11 mouse cellular contexts compared by ENCODE assay signal in genomic region chr5:114179541-114179940, GRCm38 (mm10). TPM values are rescaled to one million over a fixed set of nuclear protein-coding genes. Genes with fewer than 3 reads are reported as not detected.
DNase-seq lines count a peak whose midpoint lies in the region; ATAC-seq and TF ChIP-seq lines count a peak whose summit lies in the region.
"Had no signal": no experiment of that assay in that cellular context is flagged by ENCODE, and none has a peak within 500 bp of the region (broad histone marks: within the 10 kb centered on the region; RNA-seq: fewer than 3 reads in every experiment).

No protein-coding gene starts in this region.

- H3K27me3 ChIP-seq in heart, embryonic 12.5 days (replicated peaks), result no peaks in the 10 kb centered on the region
- H3K27me3 ChIP-seq in spleen, adult 2 months (ENCODE audit: control insufficient read depth, insufficient read depth, low read length), result no peaks in the 10 kb centered on the region
- no peaks in the 10 kb centered on the region for H3K27me3 ChIP-seq in stomach, postnatal 0 days (ENCODE audit: control insufficient read depth, insufficient read depth, low read length)

- no peak overlapping the region for H3K4me3 ChIP-seq in heart, embryonic 12.5 days
- H3K4me3 ChIP-seq in spleen, adult 2 months (ENCODE audit: extremely low read depth, insufficient read depth, insufficient read length), result no peak overlapping the region
- no peak overlapping the region for H3K4me3 ChIP-seq in stomach, postnatal 0 days (ENCODE audit: low read depth, low read length)

- no peak overlapping the region for H3K4me2 ChIP-seq in heart, embryonic 12.5 days
- no peak overlapping the region for H3K4me2 ChIP-seq in stomach, postnatal 0 days (replicated peaks; ENCODE audit: low read depth)

- no peaks in the 10 kb centered on the region for H3K9me3 ChIP-seq in heart, embryonic 12.5 days (replicated peaks)
- no peaks in the 10 kb centered on the region for H3K9me3 ChIP-seq in stomach, postnatal 0 days (ENCODE audit: control insufficient read depth, low read length)

- WGBS in heart, embryonic 12.5 days, result 78% methylated on average over 11 of the region's 11 CpGs
- WGBS in spleen, adult 2 months, result 84% methylated on average over 11 of the region's 11 CpGs
- WGBS in stomach, postnatal 0 days, result 74% methylated on average over 11 of the region's 11 CpGs

- DNase-seq in heart, adult 11 months, result peak; percentile 99
- DNase-seq in spleen, adult 2 months (ENCODE audit: low read depth in 1 of 2, low spot score in 2 of 2), result no peak
- DNase-seq in spleen, adult 12 weeks (ENCODE audit: low spot score), result no peak
- peak; percentile 87 to 88 for DNase-seq in heart, adult 9 months (ENCODE audit: low spot score in 2 of 2)
- DNase-seq in stomach, postnatal 0 days (ENCODE audit: low spot score), result no peak
- DNase-seq in cerebellum, adult 9-10 months, result no peak
- DNase-seq: B cell, adult 2 months had no signal

- H3K9ac ChIP-seq in heart, embryonic 12.5 days, result no peak overlapping the region
- no peak overlapping the region for H3K9ac ChIP-seq in stomach, postnatal 0 days (ENCODE audit: low read length)

- no peak overlapping the region for H3K27ac ChIP-seq in heart, embryonic 12.5 days (ENCODE audit: poor library complexity, severe bottlenecking)
- H3K27ac ChIP-seq in spleen, adult 2 months (ENCODE audit: insufficient read depth, low read length), result peak overlapping the region; percentile 38; the same call in 1 of the 2 replicates
- H3K27ac ChIP-seq in stomach, postnatal 0 days (replicated peaks), result peak overlapping the region; percentile 2; the same call in 1 of the 2 replicates

- TF ChIP-seq POLR2A in spleen, adult 2 months (IDR thresholded peaks at IDR 0.05; ENCODE audit: low read depth, low read length), result no peak

- no peak for TF ChIP-seq CTCF in spleen, adult 2 months (IDR thresholded peaks at IDR 0.05; ENCODE audit: extremely low read depth, insufficient read depth, insufficient read length, insufficient replicate concordance)
- TF ChIP-seq CTCF in stomach, postnatal 0 days (IDR thresholded peaks at IDR 0.05; ENCODE audit: low read depth), result no peak

- H3K4me1 ChIP-seq in heart, embryonic 12.5 days (replicated peaks), result peaks cover 12% of the 10 kb centered on the region
- peaks cover 5% of the 10 kb centered on the region; the same call in 1 of the 2 replicates for H3K4me1 ChIP-seq in spleen, adult 2 months (ENCODE audit: control insufficient read depth, insufficient read depth, insufficient read length)
- no peaks in the 10 kb centered on the region; the same call in 1 of the 2 replicates for H3K4me1 ChIP-seq in stomach, postnatal 0 days (replicated peaks; ENCODE audit: control insufficient read depth, insufficient read depth)

- H3K36me3 ChIP-seq in heart, embryonic 12.5 days, result no peaks in the 10 kb centered on the region
- H3K36me3 ChIP-seq in spleen, adult 2 months (ENCODE audit: control insufficient read depth, insufficient read depth, low read length), result no peaks in the 10 kb centered on the region
- H3K36me3 ChIP-seq in stomach, postnatal 0 days (ENCODE audit: control insufficient read depth, insufficient read depth, low read length), result no peaks in the 10 kb centered on the region

- no peak for TF ChIP-seq EP300 in stomach, postnatal 0 days (optimal IDR thresholded peaks at IDR 0.05)

- ATAC-seq in heart, embryonic 12.5 days (ENCODE audit: insufficient number of reproducible peaks, low FRiP score), result no peak
- ATAC-seq in stomach, postnatal 0 days (ENCODE audit: low FRiP score, low TSS enrichment), result no peak
- ATAC-seq in erythroblast, adult 5-6 weeks (replicated peaks; ENCODE audit: low FRiP score, poor library complexity, severe bottlenecking), result no peak
- ATAC-seq: hindbrain, embryonic 16.5 days; midbrain, embryonic 16.5 days had no signal

RNA-seq across cellular contexts. Expression of gene Acacb, which starts 33.2 kb away (rescaled TPM):
- polyA plus RNA-seq in heart, embryonic 12.5 days (2016; fragmentation: Nextera tagmentation; extraction: Ambion mirVana), result 16.1 and 16.9 TPM in 2 replicates
- 9.2 and 9.3 TPM in 2 replicates for polyA plus RNA-seq in spleen, adult 2 months (2012; rRNA removed)
- polyA plus RNA-seq in stomach, postnatal 0 days (2015; fragmentation: Nextera tagmentation; extraction: Ambion mirVana), result 1.3 and 1.4 TPM in 2 replicates
- total RNA-seq in erythroblast, adult 5-6 weeks (2015; ENCODE audit: low replicate concordance), result 0.21 TPM in 1 of 2 replicates, not detected in the other
- total RNA-seq in erythroblast, adult 5-6 weeks (2017; ENCODE audit: low replicate concordance), result 0.14 TPM in 1 of 2 replicates, not detected in the other

RNA-seq across cellular contexts. Expression of gene Ung, which starts 49.4 kb away (rescaled TPM):
- 60.6 and 60.7 TPM in 2 replicates for polyA plus RNA-seq in heart, embryonic 12.5 days (2016; fragmentation: Nextera tagmentation; extraction: Ambion mirVana)
- polyA plus RNA-seq in spleen, adult 2 months (2012; rRNA removed), result 5.7 and 8.8 TPM in 2 replicates
- 15.1 and 16.2 TPM in 2 replicates for polyA plus RNA-seq in stomach, postnatal 0 days (2015; fragmentation: Nextera tagmentation; extraction: Ambion mirVana)
- total RNA-seq in erythroblast, adult 5-6 weeks (2015; ENCODE audit: low replicate concordance), result 1.9 and 2.1 TPM in 2 replicates
- total RNA-seq in erythroblast, adult 5-6 weeks (2017; ENCODE audit: low replicate concordance), result 0.68 and 4.7 TPM in 2 replicates

RNA-seq across cellular contexts. Expression of gene Alkbh2, which starts 51.5 kb away (rescaled TPM):
- polyA plus RNA-seq in heart, embryonic 12.5 days (2016; fragmentation: Nextera tagmentation; extraction: Ambion mirVana), result 8.7 and 11.0 TPM in 2 replicates
- polyA plus RNA-seq in spleen, adult 2 months (2012; rRNA removed), result 9.0 and 9.8 TPM in 2 replicates
- polyA plus RNA-seq in stomach, postnatal 0 days (2015; fragmentation: Nextera tagmentation; extraction: Ambion mirVana), result 6.2 and 6.9 TPM in 2 replicates
- not detected in 2 replicates for total RNA-seq in erythroblast, adult 5-6 weeks (2015; ENCODE audit: low replicate concordance)
- total RNA-seq in erythroblast, adult 5-6 weeks (2017; ENCODE audit: low replicate concordance), result 2.5 TPM in 1 of 2 replicates, not detected in the other

Comparison
In these comparisons a context has a peak if more than half of its experiments do, and no peak if none do; other contexts are left out.
1. DNase-seq: peak in heart, adult 11 months (single experiment) and heart, adult 9 months (2 of 2); none in spleen, adult 2 months (0 of 2), spleen, adult 12 weeks (single experiment), stomach, postnatal 0 days (single experiment) and cerebellum, adult 9-10 months (single experiment).